Mouse (Mus musculus) hindbrain, embryonic 14.5 days (tissue): ENCODE measurements at regions not wholly inside any gene's neighbourhood (a gene's known extent, or its start where the extent isn't known, plus 50 kb on each side); places are given as distances from the start of the nearest gene placed in this dataset.

Experiments
- ATAC-seq: fragments of 200-750 bp; cut with Nextera tagmentation; 2 replicates; pipeline ENCODE4 v1.8.0; 2017; ENCODE audit warnings: moderate number of reproducible peaks, mild to moderate bottlenecking, moderate TSS enrichment, moderate library complexity; ENCODE audit not compliant: low FRiP score
- DNase-seq: peaks from one replicate; pipeline ENCODE4 v3.0.0-alpha.2; 2015; ENCODE audit warnings: low spot score
- H3K27ac ChIP-seq: fragments of 300-500 bp; sonication (generic); 2 replicates; pipeline ENCODE4 v1.5.1; 2014; ENCODE audit warnings: mild to moderate bottlenecking, moderate library complexity
- H3K27me3 ChIP-seq: fragments of 300-500 bp; sonication (generic); 2 replicates; pipeline ENCODE4 v1.6.1; 2014; ENCODE audit warnings: mild to moderate bottlenecking, low read length, mixed read lengths; ENCODE audit not compliant: control insufficient read depth, insufficient read depth
- H3K36me3 ChIP-seq: fragments of 300-500 bp; sonication (generic); replicated peaks from 2 replicates; pipeline ENCODE4 v1.6.1; 2014; ENCODE audit not compliant: control insufficient read depth, insufficient read depth
- H3K4me1 ChIP-seq: fragments of 300-500 bp; sonication (generic); replicated peaks from 2 replicates; pipeline ENCODE4 v1.6.1; 2014; ENCODE audit warnings: antibody characterized with exemption, low read length, mixed read lengths; ENCODE audit not compliant: control insufficient read depth, insufficient read depth
- H3K4me2 ChIP-seq: fragments of 300-500 bp; sonication (generic); replicated peaks from 2 replicates; pipeline ENCODE4 v1.6.1; 2014; ENCODE audit warnings: mild to moderate bottlenecking, moderate library complexity
- H3K4me3 ChIP-seq: fragments of 300-500 bp; sonication (generic); replicated peaks from 2 replicates; pipeline ENCODE4 v1.5.1; 2014; ENCODE audit warnings: mild to moderate bottlenecking, low read length
- H3K9ac ChIP-seq: fragments of 300-500 bp; sonication (generic); 2 replicates; pipeline ENCODE4 v1.6.1; 2014
- H3K9me3 ChIP-seq: fragments of 300-500 bp; sonication (generic); 2 replicates; pipeline ENCODE4 v1.6.1; 2016; ENCODE audit warnings: low read length; ENCODE audit not compliant: control insufficient read depth
- WGBS: fragments of 180-500 bp; shearing (Covaris S2); extraction: QIAGEN DNeasy Blood & Tissue Kit; methylation state at CpG from one replicate; pipeline ENCODE4 v1.1.7; 2014; 5-methylcytosine and 5-hydroxymethylcytosine counted together

DNA sequence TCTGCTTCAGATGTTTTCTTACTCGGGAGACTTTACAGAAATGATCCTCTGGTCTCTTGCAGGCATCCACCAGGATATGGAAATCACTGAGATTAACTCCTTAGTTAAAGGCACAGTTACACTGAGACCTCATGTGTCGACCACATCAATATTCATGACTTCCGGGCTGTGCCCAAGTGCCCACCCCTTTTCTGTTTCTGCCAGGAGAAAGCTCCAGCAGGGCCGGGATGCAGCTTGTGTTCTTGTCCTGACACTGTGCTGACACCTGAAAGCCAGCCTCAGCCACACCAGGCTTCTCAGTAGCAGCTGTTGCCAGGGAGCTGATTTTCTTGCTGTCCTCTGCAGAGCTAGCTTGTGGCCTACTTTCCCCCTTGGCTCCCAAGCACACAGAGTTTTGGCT is 240.2 kb upstream of the Chd6 start:
- Histone ChIP-seq H3K4me3 (no peak overlapping the region), H3K36me3 (no peaks in the 10 kb centered on the region), H3K9me3 (no peaks in the 10 kb centered on the region), H3K27me3 (no peaks in the 10 kb centered on the region), H3K4me2 (no peak overlapping the region), H3K9ac (no peak overlapping the region), H3K27ac (no peak overlapping the region), H3K4me1 (peaks cover 13% of the 10 kb centered on the region)
- DNase-seq (no peak), ATAC-seq (peak; percentile 68)
- WGBS: 7% methylated on average over 4 of the region's 4 CpGs

DNA sequence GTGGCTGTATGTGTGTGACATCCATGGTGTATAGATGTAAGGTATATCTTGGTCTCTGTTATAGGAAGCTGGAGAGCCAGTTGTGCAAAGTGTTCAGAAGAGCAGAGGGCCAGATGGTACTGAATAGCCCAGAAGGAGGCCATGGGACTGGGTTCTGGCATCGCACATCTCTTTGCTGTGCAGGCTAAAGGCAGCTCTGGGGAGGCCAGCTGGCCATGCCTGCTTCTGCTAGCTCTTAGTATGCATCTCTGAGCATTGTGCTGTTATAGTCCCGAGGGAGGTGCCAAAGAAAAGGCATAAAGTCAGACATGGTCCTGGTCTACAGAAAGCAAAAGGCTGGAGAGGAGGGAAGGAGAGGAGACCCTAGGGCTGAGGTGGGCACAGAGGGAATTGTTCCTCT is 235.1 kb upstream of the Chd6 start:
- Histone ChIP-seq H3K9ac (no peak overlapping the region), H3K4me2 (no peak overlapping the region), H3K27ac (no peak overlapping the region), H3K9me3 (no peaks in the 10 kb centered on the region), H3K27me3 (no peaks in the 10 kb centered on the region; the same call in 1 of the 2 replicates), H3K4me3 (no peak overlapping the region), H3K36me3 (no peaks in the 10 kb centered on the region), H3K4me1 (peaks cover 35% of the 10 kb centered on the region)
- DNase-seq (no peak), ATAC-seq (no peak)
- WGBS: 55% methylated on average over 2 of the region's 2 CpGs

DNA sequence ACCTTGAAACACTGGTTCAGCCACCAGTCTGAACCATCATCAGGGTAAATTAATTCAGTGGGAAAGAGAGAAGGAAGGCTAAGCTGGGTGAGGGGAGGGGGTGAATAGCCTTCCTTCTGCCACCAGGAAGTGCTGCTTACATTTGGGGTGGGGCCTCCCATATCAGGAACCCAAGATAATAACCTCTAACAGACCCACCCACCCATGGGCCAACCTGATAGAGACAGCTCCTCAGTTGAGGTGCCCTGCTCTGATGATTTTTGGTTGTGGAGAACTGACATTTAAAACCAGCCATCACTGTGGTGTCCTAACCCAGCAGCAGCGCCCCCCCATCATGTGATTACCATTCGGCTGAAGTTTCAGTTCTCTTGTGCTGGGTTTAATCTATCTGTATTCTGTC is 233.8 kb upstream of the Chd6 start:
- Histone ChIP-seq H3K36me3 (no peaks in the 10 kb centered on the region), H3K27ac (no peak overlapping the region), H3K27me3 (no peaks in the 10 kb centered on the region; the same call in 1 of the 2 replicates), H3K4me3 (no peak overlapping the region), H3K4me2 (no peak overlapping the region), H3K9ac (no peak overlapping the region), H3K9me3 (no peaks in the 10 kb centered on the region), H3K4me1 (peaks cover 31% of the 10 kb centered on the region)
- 91% methylated on average over 2 of the region's 2 CpGs for WGBS
- DNase-seq (no peak), ATAC-seq (no peak)

DNA sequence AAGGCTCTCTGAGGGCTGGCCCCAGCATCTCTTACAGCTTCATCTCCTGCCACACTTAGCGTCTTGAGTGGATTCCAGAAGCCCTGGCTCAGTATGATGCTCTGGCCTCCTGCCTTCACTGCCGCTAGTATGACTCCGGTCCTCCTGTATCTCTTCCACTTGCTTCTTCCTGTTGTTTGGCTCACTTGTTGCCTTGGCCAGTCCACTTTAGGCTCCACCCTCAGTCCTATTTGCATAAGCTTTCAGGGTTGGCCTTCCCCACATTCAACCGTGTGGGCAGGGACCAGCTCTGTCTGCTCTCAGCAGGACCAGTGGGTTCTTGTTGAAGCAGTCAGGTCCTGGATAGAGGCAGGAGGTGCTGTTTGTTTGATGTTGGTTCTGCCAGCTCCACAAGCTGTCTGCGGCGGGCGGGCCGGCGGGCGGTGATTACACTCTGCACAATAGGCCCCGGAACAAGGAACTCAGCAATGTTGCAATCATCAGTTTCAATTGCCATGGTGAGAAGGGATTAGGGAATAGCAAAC is 232.6 kb upstream of the Chd6 start:
- WGBS: 3% methylated on average over 11 of the region's 11 CpGs
- H3K4me3 ChIP-seq: no peak overlapping the region
- DNase-seq (peak; percentile 52), ATAC-seq (peak; percentile 67)
- H3K9ac ChIP-seq: no peak overlapping the region; the same call in 1 of the 2 replicates
- no peaks in the 10 kb centered on the region for H3K9me3 ChIP-seq
- H3K4me2 ChIP-seq: peak overlapping the region; percentile 30
- H3K27me3 ChIP-seq: no peaks in the 10 kb centered on the region; the same call in 1 of the 2 replicates
- H3K4me1 ChIP-seq: peaks cover 31% of the 10 kb centered on the region
- no peaks in the 10 kb centered on the region for H3K36me3 ChIP-seq
- H3K27ac ChIP-seq: 0 out of 2 replicates have a peak overlapping the region, but pooled peaks have one; percentile 10

DNA sequence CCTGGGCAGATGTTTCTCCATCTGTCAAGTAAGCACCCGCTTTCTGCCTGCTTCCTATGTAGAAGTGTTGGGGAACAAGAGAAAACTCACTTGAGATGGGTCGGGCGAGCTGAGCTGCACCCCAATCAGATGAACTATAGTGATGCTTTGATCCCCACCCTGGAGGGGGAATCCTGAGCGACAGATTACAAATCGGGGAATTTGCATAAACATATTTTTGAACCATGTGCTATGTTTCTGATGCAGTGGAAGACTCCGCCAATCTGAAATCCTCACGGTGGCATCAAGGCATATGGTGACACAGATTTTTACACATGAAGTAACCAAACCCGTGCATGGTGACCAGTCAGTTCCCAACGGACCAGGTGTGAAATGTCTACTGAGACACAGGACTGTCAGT is 231.4 kb upstream of the Chd6 start:
- DNase-seq: no peak
- H3K36me3 ChIP-seq: no peaks in the 10 kb centered on the region
- 68% methylated on average over 9 of the region's 9 CpGs for WGBS

DNA sequence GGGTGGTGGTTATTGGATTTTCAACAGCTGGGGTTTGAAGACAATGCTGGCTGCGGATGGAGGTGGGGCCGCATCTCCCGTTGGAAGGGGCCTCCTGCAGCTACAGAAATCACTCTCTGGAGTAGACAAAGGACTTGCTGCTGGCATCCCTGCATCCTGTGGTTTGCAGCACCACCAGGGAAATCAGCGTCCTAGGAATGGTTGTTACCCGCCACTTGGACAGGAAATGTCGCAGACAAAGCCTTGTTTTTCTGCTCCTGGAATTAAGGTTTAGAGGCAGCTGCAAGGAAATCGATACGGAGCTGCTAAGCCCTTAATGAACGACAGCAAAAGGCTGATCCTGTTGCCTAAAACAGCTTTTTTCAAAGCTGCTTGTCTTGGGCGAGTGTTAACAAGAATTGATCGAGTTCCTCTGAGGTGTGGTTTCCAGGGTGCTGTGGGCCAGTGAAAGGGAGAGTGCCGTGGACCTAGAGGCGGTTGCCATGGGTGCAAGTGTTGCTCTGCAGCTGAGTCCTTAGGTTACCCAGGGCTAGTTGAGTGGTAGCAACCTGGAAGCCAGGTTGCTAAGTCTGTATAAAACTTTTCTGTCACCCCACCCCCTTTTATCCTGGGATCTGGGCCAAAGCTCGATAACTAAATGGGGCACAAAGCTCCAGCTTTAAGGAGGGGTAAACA is 230.6 kb upstream of the Chd6 start:
- DNase-seq (peak; percentile 53), ATAC-seq (peak; percentile 46; the same call in 1 of the 2 replicates)
- Histone ChIP-seq H3K9me3 (no peaks in the 10 kb centered on the region), H3K27me3 (no peaks in the 10 kb centered on the region; the same call in 1 of the 2 replicates), H3K27ac (peak overlapping the region; percentile 56), H3K9ac (no peak overlapping the region), H3K4me2 (peak overlapping the region; percentile 18), H3K4me1 (peaks cover 30% of the 10 kb centered on the region), H3K4me3 (no peak overlapping the region), H3K36me3 (no peaks in the 10 kb centered on the region)
- 6% methylated on average over 14 of the region's 14 CpGs for WGBS

More for the DNA sequence above, 231.4 kb upstream of the Chd6 start:
- Histone ChIP-seq H3K9ac (no peak overlapping the region), H3K4me3 (no peak overlapping the region), H3K9me3 (no peaks in the 10 kb centered on the region), H3K27me3 (no peaks in the 10 kb centered on the region; the same call in 1 of the 2 replicates), H3K27ac (0 out of 2 replicates have a peak overlapping the region, but pooled peaks have one; percentile 56), H3K4me1 (peaks cover 31% of the 10 kb centered on the region), H3K4me2 (no peak overlapping the region)
- ATAC-seq: no peak

DNA sequence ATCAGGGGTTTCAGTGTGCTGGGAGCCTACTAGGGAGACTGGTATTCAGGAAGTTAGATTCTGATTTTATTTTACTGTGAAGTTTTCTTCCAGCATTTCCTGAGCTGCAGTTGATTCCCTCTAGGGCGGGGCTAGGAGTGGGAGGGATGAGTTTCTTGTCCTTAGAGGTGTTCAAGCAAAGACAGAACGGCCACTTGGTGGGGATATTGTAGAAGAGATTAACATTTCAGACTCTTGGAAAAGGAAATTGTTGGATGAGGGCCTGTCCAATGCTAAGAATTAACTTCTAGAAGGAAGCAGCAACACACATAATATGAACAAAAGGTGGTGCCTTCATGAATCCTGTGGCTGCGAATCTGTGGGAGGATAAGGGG is 230.1 kb upstream of the Chd6 start:
- H3K36me3 ChIP-seq: no peaks in the 10 kb centered on the region
- peaks cover 25% of the 10 kb centered on the region for H3K4me1 ChIP-seq
- peak overlapping the region; percentile 18 for H3K4me2 ChIP-seq
- H3K4me3 ChIP-seq: no peak overlapping the region
- H3K27me3 ChIP-seq: no peaks in the 10 kb centered on the region; the same call in 1 of the 2 replicates
- ATAC-seq: peak; percentile 24; the same call in 1 of the 2 replicates
- peak; percentile 62 for DNase-seq
- no peak overlapping the region for H3K9ac ChIP-seq
- 12% methylated on average over 3 of the region's 3 CpGs for WGBS
- H3K9me3 ChIP-seq: no peaks in the 10 kb centered on the region
- H3K27ac ChIP-seq: peak overlapping the region; percentile 56

DNA sequence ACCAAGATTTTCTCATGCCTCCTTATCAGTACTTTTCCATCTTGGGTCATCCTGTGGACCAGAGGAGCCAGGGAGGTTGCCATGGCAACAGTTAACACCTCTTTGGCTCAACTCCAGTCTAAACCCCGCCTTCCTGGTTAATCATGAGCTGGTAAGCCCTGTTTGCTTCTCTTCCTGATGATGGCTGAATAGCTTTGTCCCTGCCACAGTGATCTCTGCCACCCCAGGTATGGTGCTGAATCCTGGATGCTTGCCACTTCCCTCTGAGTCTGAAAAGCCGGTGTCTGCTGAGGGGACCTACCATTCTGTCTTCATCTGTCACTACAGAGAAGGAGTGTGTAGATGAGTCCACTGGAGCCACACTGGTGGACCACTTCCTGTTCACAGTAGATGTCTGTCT is 223.8 kb upstream of the Chd6 start:
- Histone ChIP-seq H3K9ac (no peak overlapping the region), H3K4me3 (no peak overlapping the region), H3K27ac (no peak overlapping the region), H3K4me1 (peaks cover 5% of the 10 kb centered on the region; the same call in 1 of the 2 replicates), H3K36me3 (no peaks in the 10 kb centered on the region), H3K9me3 (no peaks in the 10 kb centered on the region), H3K4me2 (no peak overlapping the region), H3K27me3 (no peaks in the 10 kb centered on the region)
- WGBS: 22% methylated on average over 2 of the region's 2 CpGs
- no peak for ATAC-seq
- peak; percentile 38 for DNase-seq

DNA sequence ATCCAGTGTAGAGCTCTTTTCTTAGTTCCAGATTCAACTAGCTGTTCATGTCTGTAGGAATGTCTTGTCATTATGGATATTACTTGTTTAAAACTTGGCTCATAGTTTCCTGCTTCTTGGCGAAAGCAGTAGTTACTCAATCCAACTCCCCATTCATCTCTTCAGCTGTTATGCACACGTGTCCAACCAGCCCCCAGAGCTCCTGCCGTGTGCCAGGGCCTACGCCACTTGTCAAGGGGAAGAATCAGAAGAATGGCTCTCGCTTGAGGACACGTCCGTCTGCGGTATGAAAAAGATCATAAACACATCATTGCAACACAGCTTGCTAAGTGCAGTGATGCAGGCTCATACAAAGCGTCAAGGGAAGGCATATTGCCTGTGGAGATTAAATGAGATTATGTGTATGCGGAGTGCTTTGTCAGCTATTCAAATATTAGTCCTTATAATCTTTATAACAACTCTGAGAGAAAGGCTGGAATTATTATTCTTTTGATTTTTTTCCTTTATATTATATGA is 223.0 kb upstream of the Chd6 start:
- Histone ChIP-seq H3K9me3 (no peaks in the 10 kb centered on the region), H3K36me3 (no peaks in the 10 kb centered on the region), H3K4me3 (no peak overlapping the region), H3K4me1 (peaks cover 5% of the 10 kb centered on the region; the same call in 1 of the 2 replicates), H3K27ac (no peak overlapping the region), H3K27me3 (no peaks in the 10 kb centered on the region), H3K4me2 (no peak overlapping the region), H3K9ac (no peak overlapping the region)
- 89% methylated on average over 10 of the region's 10 CpGs for WGBS
- no peak for ATAC-seq
- DNase-seq: no peak
